Mouse (Mus musculus): ENCODE data around the gene Inha. TPM values are rescaled to one million over a fixed set of nuclear protein-coding genes. Genes with fewer than 3 reads are reported as not detected.

Inha gene
- polyA plus RNA-seq, 1 experiment from 2014 or later = 4.1 TPM

DNA sequence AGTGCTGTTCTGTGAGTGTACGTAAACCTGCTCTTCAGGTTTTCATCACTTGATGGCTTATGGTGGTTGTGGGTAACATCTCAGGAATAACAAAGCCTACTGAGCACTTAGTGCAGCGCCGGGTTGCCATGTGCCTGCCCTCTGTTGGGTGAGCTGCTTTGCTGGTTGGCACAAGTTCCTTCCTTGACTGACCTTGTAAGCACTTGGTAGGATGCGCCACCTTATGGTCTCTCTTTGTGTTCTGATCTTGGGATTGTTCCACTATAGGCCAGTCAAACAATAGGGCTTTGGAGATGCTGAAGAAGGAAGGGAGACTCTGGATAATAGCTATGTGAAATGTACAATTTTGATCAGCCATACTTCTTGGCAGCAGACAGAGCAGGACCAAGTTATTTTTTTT lies 23.7 kb downstream of the Inha start:
- Histone ChIP-seq H3K36me3 (ENCODE audit: control insufficient read depth, insufficient read depth) (peaks cover 18% of the 10 kb centered on the region; the same call in 1 of the 2 replicates), H3K4me1 (ENCODE audit: control insufficient read depth, insufficient read depth, low read length) (no peaks in the 10 kb centered on the region), H3K27me3 (ENCODE audit: control insufficient read depth, insufficient read depth, low read length) (no peaks in the 10 kb centered on the region), H3K9me3 (replicated peaks; ENCODE audit: control insufficient read depth, low read length) (no peaks in the 10 kb centered on the region), H3K27ac (ENCODE audit: low read length) (no peak overlapping the region), H3K4me3 (ENCODE audit: low read length) (no peak overlapping the region), H3K4me2 (ENCODE audit: low read depth, low read length) (no peak overlapping the region), H3K9ac (ENCODE audit: low read length) (no peak overlapping the region)
- WGBS = 54% methylated on average over 4 of the region's 4 CpGs
- ATAC-seq (replicated peaks; ENCODE audit: extremely low read depth, insufficient read depth, low FRiP score) = 0 out of 2 replicates have a peak, but pooled peaks have one; percentile 49

GRCm38 (mm10) chr1:75532280-75533172 lies 25.6 kb downstream of the Inha start:
- Histone ChIP-seq H3K9ac (ENCODE audit: low read length) (no peak overlapping the region), H3K27me3 (ENCODE audit: control insufficient read depth, insufficient read depth, low read length) (no peaks in the 10 kb centered on the region), H3K4me3 (ENCODE audit: low read length) (no peak overlapping the region), H3K9me3 (replicated peaks; ENCODE audit: control insufficient read depth, low read length) (no peaks in the 10 kb centered on the region), H3K4me2 (ENCODE audit: low read depth, low read length) (no peak overlapping the region), H3K36me3 (ENCODE audit: control insufficient read depth, insufficient read depth) (peaks cover 22% of the 10 kb centered on the region; the same call in 1 of the 2 replicates), H3K27ac (ENCODE audit: low read length) (no peak overlapping the region), H3K4me1 (ENCODE audit: control insufficient read depth, insufficient read depth, low read length) (no peaks in the 10 kb centered on the region)
- 83% methylated on average over 19 of the region's 19 CpGs for WGBS
- ATAC-seq (replicated peaks; ENCODE audit: extremely low read depth, insufficient read depth, low FRiP score) = no peak

GRCm38 (mm10) chr1:75533325-75534252 lies 26.7 kb downstream of the Inha start:
- Histone ChIP-seq H3K4me3 (ENCODE audit: low read length) (no peak overlapping the region), H3K9me3 (replicated peaks; ENCODE audit: control insufficient read depth, low read length) (no peaks in the 10 kb centered on the region), H3K4me1 (ENCODE audit: control insufficient read depth, insufficient read depth, low read length) (no peaks in the 10 kb centered on the region), H3K4me2 (ENCODE audit: low read depth, low read length) (no peak overlapping the region), H3K27ac (ENCODE audit: low read length) (no peak overlapping the region), H3K9ac (ENCODE audit: low read length) (no peak overlapping the region), H3K36me3 (ENCODE audit: control insufficient read depth, insufficient read depth) (peaks cover 15% of the 10 kb centered on the region; the same call in 1 of the 2 replicates), H3K27me3 (ENCODE audit: control insufficient read depth, insufficient read depth, low read length) (no peaks in the 10 kb centered on the region)
- 84% methylated on average over 19 of the region's 19 CpGs for WGBS
- no peak for ATAC-seq (replicated peaks; ENCODE audit: extremely low read depth, insufficient read depth, low FRiP score)

GRCm38 (mm10) chr1:75537587-75537986 lies 30.7 kb downstream of the Inha start:
- ATAC-seq (replicated peaks; ENCODE audit: extremely low read depth, insufficient read depth, low FRiP score) = no peak

DNA sequence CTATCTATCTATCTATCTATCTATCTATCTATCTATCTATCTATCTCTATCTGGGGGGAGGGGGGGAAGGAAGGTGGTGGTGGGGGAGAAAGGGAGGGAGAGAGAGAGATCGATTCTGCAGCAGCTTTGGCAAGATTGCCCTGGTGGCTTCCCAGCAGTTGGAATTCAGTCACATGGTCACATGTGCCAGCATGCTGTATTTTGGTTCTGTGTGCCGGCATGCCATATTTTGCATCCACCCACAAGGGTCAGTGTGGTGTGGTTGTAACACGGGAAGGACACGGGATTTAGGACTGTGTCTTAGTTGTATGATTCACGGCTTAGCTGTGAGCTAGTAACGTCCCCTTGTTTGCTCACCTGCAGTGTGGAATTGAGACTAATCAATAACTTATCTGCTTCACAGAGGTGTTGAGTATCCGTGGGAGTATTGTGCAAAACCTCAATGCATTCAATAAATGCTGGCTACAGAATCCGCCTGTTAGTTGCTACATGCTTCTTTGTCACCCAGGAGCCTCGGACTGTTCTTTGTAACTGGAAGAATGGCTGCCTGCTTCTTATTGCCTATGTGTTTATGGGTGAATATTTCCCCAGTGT lies 31.8 kb downstream of the Inha start:
- WGBS = 71% methylated on average over 9 of the region's 9 CpGs
- Histone ChIP-seq H3K9ac (ENCODE audit: low read length) (no peak overlapping the region), H3K4me2 (ENCODE audit: low read depth, low read length) (no peak overlapping the region), H3K27ac (ENCODE audit: low read length) (no peak overlapping the region), H3K4me1 (ENCODE audit: control insufficient read depth, insufficient read depth, low read length) (no peaks in the 10 kb centered on the region), H3K4me3 (ENCODE audit: low read length) (no peak overlapping the region), H3K9me3 (replicated peaks; ENCODE audit: control insufficient read depth, low read length) (no peaks in the 10 kb centered on the region), H3K36me3 (ENCODE audit: control insufficient read depth, insufficient read depth) (peaks cover 8% of the 10 kb centered on the region; the same call in 1 of the 2 replicates), H3K27me3 (ENCODE audit: control insufficient read depth, insufficient read depth, low read length) (no peaks in the 10 kb centered on the region)
- ATAC-seq (replicated peaks; ENCODE audit: extremely low read depth, insufficient read depth, low FRiP score) = no peak

More at GRCm38 (mm10) chr1:75537587-75537986, 30.7 kb downstream of the Inha start:
- Histone ChIP-seq H3K27me3 (ENCODE audit: control insufficient read depth, insufficient read depth, low read length) (no peaks in the 10 kb centered on the region), H3K4me2 (ENCODE audit: low read depth, low read length) (no peak overlapping the region), H3K4me1 (ENCODE audit: control insufficient read depth, insufficient read depth, low read length) (no peaks in the 10 kb centered on the region), H3K9me3 (replicated peaks; ENCODE audit: control insufficient read depth, low read length) (no peaks in the 10 kb centered on the region), H3K9ac (ENCODE audit: low read length) (no peak overlapping the region), H3K27ac (ENCODE audit: low read length) (no peak overlapping the region), H3K36me3 (ENCODE audit: control insufficient read depth, insufficient read depth) (peaks cover 8% of the 10 kb centered on the region; the same call in 1 of the 2 replicates), H3K4me3 (ENCODE audit: low read length) (no peak overlapping the region)
- 61% methylated on average over 2 of the region's 2 CpGs for WGBS

DNA sequence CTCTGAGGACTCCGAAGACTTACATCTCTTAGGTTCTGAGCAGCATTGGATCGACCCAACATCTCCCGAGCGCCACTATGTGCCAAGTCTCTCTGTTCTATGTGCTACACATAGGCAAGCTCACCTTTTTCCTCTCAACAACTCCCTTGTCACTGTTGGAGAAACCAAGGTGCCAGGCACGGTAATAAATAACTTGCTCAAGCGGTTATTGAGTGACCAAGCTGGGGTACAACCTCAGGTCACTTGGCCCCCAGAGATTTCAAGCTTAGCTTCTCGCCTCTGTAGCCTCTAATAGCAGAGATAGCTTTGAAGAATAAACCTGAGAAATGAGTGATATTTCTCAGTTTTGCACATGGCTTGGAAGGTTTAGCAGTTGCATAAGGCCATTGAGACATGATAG lies 34.6 kb downstream of the Inha start:
- no peaks in the 10 kb centered on the region for H3K9me3 ChIP-seq (replicated peaks; ENCODE audit: control insufficient read depth, low read length)
- H3K36me3 ChIP-seq (ENCODE audit: control insufficient read depth, insufficient read depth) = 0 out of 2 replicates have a peak, but pooled peaks cover 2% of the 10 kb centered on the region
- 89% methylated on average over 7 of the region's 7 CpGs for WGBS
- no peak overlapping the region for H3K9ac ChIP-seq (ENCODE audit: low read length)
- ATAC-seq (replicated peaks; ENCODE audit: extremely low read depth, insufficient read depth, low FRiP score) = no peak
- no peak overlapping the region for H3K4me2 ChIP-seq (ENCODE audit: low read depth, low read length)
- H3K4me1 ChIP-seq (ENCODE audit: control insufficient read depth, insufficient read depth, low read length) = peaks cover 6% of the 10 kb centered on the region; the same call in 1 of the 2 replicates
- H3K27ac ChIP-seq (ENCODE audit: low read length) = no peak overlapping the region
- no peak overlapping the region for H3K4me3 ChIP-seq (ENCODE audit: low read length)
- no peaks in the 10 kb centered on the region for H3K27me3 ChIP-seq (ENCODE audit: control insufficient read depth, insufficient read depth, low read length)

DNA sequence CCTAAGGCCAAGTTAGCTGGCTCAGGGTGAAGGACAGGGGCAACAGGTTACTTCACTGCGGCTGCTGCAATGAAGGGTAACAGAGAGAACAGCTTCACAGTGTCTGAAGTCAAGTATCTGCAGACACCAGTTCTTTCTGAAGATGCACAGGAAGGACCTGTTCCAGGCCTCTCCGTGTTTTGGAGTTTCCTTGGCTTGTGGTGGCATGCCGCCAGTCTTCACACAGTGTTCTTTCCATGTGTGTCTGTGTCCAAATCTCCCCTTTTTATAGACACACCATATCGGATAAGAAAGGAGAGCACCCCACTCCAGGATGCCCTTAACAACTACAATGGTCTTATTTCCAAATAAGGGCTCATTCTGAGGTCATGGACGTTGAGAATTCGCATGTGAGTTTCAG lies 37.5 kb downstream of the Inha start:
- H3K4me3 ChIP-seq (ENCODE audit: low read length) = no peak overlapping the region
- 82% methylated on average over 6 of the region's 6 CpGs for WGBS
- H3K4me2 ChIP-seq (ENCODE audit: low read depth, low read length) = no peak overlapping the region

GRCm38 (mm10) chr1:75545965-75546956 lies 39.4 kb downstream of the Inha start, which contains the start of gene Slc4a3:
Slc4a3 (plus strand) TSS chr1:75546266.
- Histone ChIP-seq H3K4me3 (ENCODE audit: low read length) (peak within 1 kb of the TSS; percentile 81), H3K4me1 (ENCODE audit: control insufficient read depth, insufficient read depth, low read length) (peaks cover 31% of the 10 kb centered on the region), H3K9me3 (replicated peaks; ENCODE audit: control insufficient read depth, low read length) (no peaks in the 10 kb centered on the region), H3K27ac (ENCODE audit: low read length) (peak within 1 kb of the TSS; percentile 90), H3K27me3 (ENCODE audit: control insufficient read depth, insufficient read depth, low read length) (no peaks in the 10 kb centered on the region), H3K36me3 (ENCODE audit: control insufficient read depth, insufficient read depth) (0 out of 2 replicates have a peak, but pooled peaks cover 7% of the 10 kb centered on the region), H3K9ac (ENCODE audit: low read length) (peak within 1 kb of the TSS; percentile 94), H3K4me2 (ENCODE audit: low read depth, low read length) (peak within 1 kb of the TSS; percentile 76)
- 1% methylated on average over 55 of the region's 64 CpGs for WGBS
- ATAC-seq (replicated peaks; ENCODE audit: extremely low read depth, insufficient read depth, low FRiP score) = peak; percentile 86

More for the DNA sequence above, 37.5 kb downstream of the Inha start:
- ATAC-seq (replicated peaks; ENCODE audit: extremely low read depth, insufficient read depth, low FRiP score) = no peak
- Histone ChIP-seq H3K9ac (ENCODE audit: low read length) (no peak overlapping the region), H3K9me3 (replicated peaks; ENCODE audit: control insufficient read depth, low read length) (no peaks in the 10 kb centered on the region), H3K27ac (ENCODE audit: low read length) (no peak overlapping the region), H3K4me1 (ENCODE audit: control insufficient read depth, insufficient read depth, low read length) (peaks cover 25% of the 10 kb centered on the region), H3K36me3 (ENCODE audit: control insufficient read depth, insufficient read depth) (no peaks in the 10 kb centered on the region), H3K27me3 (ENCODE audit: control insufficient read depth, insufficient read depth, low read length) (no peaks in the 10 kb centered on the region)

All from heart, embryonic 16.5 days (tissue).